Mouse (Mus musculus) ZHBTc4 (cell line): ENCODE data around the gene Sptb.

Source experiments
- DNase-seq: peaks from one replicate; pipeline ENCODE4 v3.0.0-alpha.2; 2011; ENCODE audit warnings: low read depth, low spot score

Sptb gene

GRCm38 (mm10) chr12:76608241-76608640 is 102.1 kb downstream of the Sptb start:
- DNase-seq, result no peak

DNA sequence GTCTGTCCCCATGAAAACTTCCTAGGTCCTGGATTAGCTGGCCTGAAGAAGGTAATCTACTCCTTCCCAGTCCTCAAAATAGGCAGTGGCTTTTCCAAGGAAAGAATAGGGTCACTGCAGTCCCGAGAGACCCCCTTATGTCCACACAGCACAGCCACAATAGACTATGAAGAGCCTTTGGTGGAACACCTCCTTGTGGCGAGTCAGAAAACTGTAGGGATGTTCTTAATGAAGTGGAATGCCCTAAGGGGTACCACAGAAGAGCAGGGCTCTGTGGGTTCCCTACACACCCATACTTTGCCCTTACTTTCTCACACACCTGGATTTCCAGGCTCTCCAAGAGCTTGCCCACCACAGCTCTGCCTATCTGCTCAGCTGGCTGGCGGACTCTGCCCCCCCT is 104.5 kb downstream of the Sptb start:
- DNase-seq, result no peak

GRCm38 (mm10) chr12:76604546-76604945 is 105.8 kb downstream of the Sptb start:
- no peak for DNase-seq

- DNase-seq, result no peak
Observed at GRCm38 (mm10) chr12:76603779-76604178, 106.6 kb downstream of the Sptb start.

- no peak for DNase-seq
Observed at GRCm38 (mm10) chr12:76598196-76598928, 112.0 kb downstream of the Sptb start.

- DNase-seq, result no peak
Observed at GRCm38 (mm10) chr12:76597577-76598100, 112.7 kb downstream of the Sptb start.

DNA sequence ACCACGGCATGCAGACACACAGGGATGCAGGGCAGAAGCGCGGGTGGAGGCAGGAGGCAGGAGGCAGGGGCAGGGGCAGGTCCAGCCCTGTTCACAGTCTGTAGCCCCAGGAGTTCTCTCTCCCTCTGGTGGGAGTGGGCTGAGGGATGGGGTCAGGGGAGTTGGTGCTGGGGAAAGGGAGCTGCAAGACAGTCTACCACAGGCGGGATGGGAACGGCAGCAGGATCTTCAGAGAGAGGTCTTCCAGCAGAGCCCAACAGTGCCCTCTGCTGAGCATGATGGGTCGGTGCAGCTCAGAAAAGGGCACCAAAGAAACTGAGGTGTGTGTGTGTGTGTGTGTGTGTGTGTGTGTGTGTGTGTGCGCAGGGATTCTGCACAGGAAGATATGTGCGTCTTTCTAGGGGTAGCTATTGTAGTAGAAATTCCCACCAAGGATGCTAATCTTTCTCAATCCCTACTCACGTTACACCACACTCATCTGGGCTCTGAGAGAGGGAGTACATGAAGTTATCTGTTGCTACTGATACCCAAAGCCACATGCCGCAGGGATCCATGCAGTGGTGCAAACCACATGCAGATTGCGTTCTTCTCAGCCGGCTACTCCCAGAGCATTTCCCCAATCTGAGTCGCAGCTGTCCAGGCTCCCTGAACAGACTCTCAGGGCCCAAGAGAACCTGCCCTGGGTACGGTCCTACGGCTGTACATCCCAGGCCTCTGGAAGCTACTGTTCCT is 113.9 kb downstream of the Sptb start:
- peak; percentile 85 for DNase-seq

DNA sequence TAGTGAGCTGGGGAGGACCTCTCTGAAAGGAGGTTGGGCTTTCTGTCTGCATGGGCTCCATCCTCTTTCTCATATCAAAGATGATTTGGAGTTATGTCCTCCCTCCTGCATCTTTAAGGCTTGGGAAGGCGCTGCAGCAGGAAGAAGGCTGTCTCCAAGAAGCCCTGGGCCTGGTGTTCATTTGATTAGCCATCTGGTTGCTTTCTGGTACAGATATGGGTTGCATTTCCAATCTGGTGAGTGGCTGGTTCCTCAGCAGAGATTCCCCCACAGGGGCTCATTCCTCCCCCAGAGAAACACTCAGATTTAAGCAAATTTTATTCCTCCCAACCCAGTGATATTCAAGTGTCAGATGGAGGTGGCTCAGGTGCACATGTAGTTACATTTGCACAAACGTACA is 114.5 kb downstream of the Sptb start:
- no peak for DNase-seq

- DNase-seq, result no peak
Observed at GRCm38 (mm10) chr12:76594556-76594955, 115.8 kb downstream of the Sptb start.

DNA sequence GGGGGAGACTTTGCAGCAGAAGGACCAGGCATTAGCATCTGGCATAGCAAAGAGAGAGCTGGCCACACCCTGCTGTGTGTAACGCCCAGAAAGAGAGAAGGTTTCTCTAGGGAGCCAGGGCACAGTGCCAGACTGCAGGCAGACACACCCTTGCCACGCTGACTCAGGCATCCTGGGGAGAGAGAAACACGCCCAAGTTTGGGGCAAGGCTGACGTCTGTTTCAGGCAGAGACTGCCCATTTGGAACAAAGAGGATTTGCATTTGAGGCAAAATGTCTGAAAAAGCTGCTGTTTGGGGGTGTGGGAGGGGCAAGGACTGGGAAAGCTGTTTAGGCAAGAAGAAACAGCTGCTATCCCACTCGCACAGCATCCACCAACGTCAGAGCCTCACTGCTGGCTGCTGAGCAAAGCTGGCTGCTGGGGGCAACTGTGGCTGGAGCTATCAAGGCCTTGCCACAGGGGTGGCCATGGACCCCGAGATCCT is 116.5 kb downstream of the Sptb start:
- DNase-seq, result no peak

GRCm38 (mm10) chr12:76593254-76593653 is 117.1 kb downstream of the Sptb start:
- DNase-seq, result no peak

DNA sequence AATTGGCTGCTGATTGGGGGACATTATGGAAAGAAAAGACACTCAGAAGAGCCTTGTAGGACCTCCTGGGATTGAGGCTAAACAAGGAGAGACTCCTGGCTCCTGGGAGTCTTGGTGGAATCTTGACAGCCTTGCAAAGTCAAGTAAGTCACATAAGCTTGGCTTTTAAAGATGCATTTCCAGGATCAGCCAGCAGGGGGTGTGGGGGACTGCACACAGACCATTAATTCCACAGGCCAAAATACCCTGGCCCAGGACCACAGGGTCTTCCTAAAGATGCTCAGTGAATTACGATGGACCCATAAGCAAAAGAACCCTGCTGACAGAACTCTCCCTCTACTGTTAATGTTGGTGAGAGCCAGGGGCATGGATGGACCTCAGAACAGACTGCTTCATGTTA is 118.1 kb downstream of the Sptb start:
- DNase-seq, result peak; percentile 82

DNA sequence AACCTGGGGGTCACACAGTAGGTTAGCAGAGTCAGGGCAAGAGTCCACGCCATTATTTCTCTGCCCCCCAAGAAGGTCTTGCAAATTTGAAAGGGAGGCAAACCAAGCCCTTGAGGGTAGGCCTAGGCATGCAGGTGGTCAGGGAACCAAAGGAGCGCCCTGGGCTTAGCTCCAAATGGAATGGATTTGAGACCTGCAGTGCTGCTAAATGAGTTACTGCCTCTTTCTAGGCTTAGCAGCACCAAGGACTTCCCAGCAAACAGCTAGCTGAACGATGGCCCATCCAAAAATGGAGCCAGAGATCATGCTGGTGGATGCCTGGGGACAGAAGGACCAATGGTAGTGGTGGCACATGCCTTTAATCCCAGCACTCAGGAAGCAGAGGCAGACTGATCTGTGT is 119.3 kb downstream of the Sptb start:
- no peak for DNase-seq

GRCm38 (mm10) chr12:76589531-76589930 is 120.8 kb downstream of the Sptb start:
- DNase-seq, result no peak

DNA sequence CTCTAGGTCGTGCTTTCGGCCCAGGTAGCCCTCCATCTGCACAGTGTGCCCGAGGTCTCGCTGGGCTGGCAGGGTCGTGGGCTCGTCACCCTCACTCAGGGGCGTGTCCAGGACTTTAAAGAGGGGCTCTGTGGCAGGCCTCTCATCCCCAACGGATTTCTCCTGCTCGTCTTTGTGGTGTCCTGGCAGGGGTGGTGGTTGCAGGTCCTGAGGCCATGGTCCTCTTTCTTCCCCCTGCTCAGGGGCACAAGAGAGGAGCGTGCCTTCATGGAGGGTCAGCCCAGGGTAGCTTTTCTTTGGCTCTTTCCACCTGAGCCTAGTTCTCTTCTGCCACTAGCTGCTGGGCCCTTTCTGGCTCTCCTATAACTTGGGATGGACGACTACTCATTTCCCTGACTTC is 123.0 kb downstream of the Sptb start:
- DNase-seq, result no peak

- peak; percentile 69 for DNase-seq
Observed at GRCm38 (mm10) chr12:76585028-76585427, 125.3 kb downstream of the Sptb start.

- peak; percentile 62 for DNase-seq
Observed at GRCm38 (mm10) chr12:76583454-76583853, 126.9 kb downstream of the Sptb start.

- no peak for DNase-seq
Observed at GRCm38 (mm10) chr12:76582841-76583240, 127.5 kb downstream of the Sptb start.

DNA sequence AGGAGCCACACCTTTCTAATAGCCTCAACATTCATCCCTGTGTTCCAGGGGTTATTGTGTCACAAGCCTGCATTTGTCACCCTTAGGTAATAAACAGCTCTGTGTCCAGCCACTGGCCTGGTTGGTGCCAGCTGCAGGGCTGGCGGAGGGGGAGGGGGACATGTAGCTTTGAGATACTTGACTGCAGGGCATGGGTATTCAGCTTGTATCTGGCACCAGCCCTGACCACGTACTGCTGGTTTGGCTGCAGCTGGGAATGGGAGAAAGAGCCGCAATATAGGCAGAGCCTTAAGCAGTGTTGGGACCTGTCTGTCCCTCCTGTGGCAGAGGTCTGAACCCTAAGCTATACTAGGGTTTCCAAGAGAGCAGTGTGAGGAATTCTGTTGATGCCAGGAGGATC is 128.2 kb downstream of the Sptb start:
- DNase-seq, result no peak

DNA sequence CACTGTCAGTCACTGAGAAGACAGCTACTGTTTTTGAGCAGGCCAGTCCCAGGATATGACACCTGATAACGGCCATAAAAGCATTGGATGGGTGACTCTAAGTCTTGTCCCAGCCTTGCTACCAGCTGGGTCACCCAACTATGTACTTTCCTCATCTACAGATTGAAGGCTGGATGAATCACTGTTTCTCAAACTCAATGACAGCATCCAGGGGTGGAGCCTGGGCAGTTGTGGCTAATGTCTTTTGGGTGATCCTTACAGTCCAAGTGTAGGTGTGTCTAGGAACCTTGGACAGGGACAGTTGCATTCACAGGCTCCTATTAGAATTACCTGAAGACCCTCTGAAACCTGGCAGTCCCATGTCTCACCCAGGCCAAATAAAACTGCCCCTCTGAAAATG is 130.5 kb downstream of the Sptb start:
- no peak for DNase-seq

DNA sequence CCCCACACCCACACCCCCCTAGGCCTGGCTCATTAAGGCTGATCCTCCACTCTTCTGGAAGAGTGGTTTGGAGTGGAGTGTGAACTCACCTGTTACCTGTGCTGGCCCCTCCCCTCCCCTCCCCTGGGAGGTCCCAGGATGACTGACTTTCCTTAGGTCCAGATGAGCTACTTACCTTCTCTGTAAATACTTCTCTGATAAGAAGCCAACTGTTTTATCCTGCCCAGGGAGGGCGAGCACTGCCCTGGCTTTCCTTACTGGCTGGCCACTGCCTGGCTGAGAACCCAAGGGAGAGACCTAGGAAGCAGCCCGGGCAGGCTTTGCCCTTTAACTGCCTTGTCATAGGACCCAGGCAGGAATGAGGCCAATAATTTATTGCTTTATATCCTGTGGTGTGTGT is 131.9 kb downstream of the Sptb start:
- DNase-seq, result no peak

GRCm38 (mm10) chr12:76577858-76578257 is 132.5 kb downstream of the Sptb start:
- peak; percentile 44 for DNase-seq

DNA sequence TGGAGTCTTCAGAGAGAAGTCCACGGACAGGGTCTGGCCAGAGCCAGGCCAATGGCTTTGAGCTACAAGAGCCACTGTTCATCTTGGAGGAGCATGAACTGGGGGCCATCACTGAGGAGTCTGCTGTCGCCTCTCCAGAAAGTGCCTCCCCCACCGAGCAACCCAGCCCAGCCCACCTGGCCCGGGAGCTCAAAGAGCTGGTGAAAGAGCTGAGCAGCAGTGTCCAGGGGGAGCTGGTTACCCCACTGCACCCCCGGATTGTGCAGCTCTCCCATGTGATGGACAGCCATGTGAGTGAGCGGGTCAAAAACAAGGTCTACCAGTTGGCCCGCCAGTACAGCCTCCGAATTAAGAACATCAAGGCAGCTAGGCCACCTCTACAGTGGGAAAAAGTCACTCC is 133.5 kb downstream of the Sptb start:
- no peak for DNase-seq
